Mouse (Mus musculus): Measurements from ENCODE around the gene Fer1l5.
A peak's percentile ranks its signal among the peaks of the same experiment; 100 is the strongest.

Fer1l5 gene

GRCm38 (mm10) chr1:36371934-36372845, at the start of gene Fer1l5:
TSS of gene Fer1l5 (plus strand) at chr1:36372291.
- no peak for DNase-seq

- no peak for DNase-seq
These were observed 49.0 kb upstream of the Fer1l5 start for GRCm38 (mm10) chr1:36323076-36323475.

GRCm38 (mm10) chr1:36323746-36324448, 48.2 kb upstream of the Fer1l5 start:
- peak; percentile 61 to 75 for DNase-seq

DNA sequence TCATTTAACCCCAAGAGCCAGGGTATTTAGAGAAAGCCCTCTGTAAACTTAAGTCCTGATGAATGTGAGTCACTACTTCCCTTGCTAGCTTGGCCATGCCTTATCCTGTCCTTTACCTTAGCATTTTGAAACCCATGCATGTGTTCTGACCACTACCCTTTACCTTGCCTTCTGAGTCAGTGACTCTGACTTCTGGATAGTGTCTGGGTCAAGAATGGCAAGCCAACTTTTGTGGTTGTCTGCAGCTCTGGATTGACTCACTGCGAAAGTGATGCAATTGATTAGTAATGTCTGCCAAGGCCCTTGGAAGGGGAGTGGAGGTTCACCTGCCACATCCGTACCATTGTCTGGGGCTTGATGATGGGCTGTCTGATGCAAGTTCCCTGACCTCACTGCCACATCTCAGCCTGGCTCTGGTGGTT, 46.2 kb upstream of the Fer1l5 start:
- no peak for DNase-seq

GRCm38 (mm10) chr1:36326815-36327214, 45.3 kb upstream of the Fer1l5 start:
- no peak for DNase-seq

GRCm38 (mm10) chr1:36331743-36332142, 40.3 kb upstream of the Fer1l5 start:
- DNase-seq, result no peak

DNA sequence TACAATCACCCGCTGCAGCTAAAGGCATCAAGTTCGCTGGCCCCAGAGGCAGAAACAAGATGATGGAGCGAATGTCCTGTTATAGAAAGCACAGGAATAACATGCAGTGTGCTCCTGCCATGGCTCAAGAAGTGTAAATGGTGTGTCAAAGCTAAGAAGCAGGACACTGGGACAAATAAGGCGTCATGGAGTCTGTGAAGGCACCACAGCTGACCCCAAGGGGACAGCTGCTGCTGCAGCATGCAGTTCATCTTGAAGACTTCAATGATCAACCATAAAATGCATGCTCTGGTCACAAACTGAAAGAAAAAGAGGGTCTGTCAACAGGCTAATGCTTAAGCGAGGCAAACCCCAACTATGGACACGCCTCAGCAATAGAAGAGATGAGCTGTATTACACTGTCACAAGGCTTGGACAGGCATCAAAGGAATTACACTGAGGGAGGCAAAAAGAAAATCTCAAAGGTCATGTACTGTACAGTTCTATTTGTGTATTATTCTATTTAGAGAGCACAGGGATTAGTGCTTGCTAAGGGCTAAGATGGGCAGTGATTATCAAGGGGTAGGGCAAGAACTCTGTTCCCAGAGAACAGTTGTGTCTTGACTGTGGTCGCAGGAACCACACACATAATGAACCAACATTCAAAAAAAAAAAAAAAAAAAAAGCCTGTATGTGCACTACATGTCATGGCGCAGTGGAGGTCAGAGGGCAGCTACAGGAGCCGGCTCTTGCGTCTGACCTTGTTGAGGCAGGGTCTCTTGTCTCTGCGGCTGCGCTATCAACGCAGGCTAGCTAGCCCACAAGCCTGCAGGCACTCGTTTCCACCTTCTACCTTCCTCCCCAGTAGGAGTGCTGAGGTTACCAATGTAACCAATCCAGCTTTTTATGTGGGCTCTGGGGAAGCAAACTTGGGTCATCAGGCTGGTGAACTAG, 38.9 kb upstream of the Fer1l5 start:
- no peak for DNase-seq

- DNase-seq, result no peak
These were observed 29.5 kb upstream of the Fer1l5 start for GRCm38 (mm10) chr1:36342547-36342946.

DNA sequence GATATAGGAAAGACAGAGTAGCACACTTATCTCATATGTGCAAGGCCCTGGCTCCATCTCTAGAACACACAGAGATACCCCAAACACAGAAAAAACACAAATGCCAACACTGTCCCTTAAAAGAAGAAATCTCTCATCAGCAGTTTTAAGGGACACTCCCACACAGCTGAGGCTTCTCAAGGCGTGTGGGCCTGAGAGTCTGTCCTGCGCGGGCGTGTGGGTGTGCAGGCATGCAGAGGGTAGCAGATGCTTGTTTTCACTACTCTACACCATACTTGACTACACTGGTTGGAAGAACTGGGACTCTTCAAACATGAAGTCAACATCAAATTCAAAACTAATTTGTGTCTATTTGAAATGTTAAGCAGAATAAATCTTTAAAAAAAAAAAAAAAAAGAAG, 19.7 kb upstream of the Fer1l5 start:
- peak; percentile 22 to 52 for DNase-seq

- no peak for DNase-seq
These were observed 15.0 kb upstream of the Fer1l5 start for GRCm38 (mm10) chr1:36356955-36357695.

DNA sequence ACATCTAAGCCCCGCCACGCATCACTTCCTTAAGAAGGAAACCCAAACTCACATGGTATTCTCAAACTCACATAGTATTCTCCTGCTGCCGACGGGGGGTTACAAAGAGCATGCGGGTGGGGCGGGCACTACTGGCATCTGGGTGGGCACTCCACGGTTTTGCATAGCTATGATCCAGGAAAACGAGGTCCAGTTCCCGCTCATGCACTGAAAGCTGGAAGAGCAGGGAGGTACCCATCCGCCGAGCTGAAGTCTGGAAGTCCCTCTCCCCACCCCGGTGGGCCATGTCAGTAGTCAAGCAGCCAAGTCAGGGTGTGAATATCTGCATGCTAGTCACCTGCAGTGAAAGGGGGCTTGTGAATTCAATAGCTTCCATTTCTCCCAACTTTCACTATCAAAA, 4.4 kb upstream of the Fer1l5 start:
- peak; percentile 13 to 23 for DNase-seq

GRCm38 (mm10) chr1:36368112-36368968, 3.8 kb upstream of the Fer1l5 start:
- DNase-seq, result peak; percentile 72 to 86

GRCm38 (mm10) chr1:36368969-36369645, 3.0 kb upstream of the Fer1l5 start, which contains the start of gene Kansl3:
TSS of gene Kansl3 (minus strand) at chr1:36369181.
- peak; percentile 92 to 95 for DNase-seq

DNA sequence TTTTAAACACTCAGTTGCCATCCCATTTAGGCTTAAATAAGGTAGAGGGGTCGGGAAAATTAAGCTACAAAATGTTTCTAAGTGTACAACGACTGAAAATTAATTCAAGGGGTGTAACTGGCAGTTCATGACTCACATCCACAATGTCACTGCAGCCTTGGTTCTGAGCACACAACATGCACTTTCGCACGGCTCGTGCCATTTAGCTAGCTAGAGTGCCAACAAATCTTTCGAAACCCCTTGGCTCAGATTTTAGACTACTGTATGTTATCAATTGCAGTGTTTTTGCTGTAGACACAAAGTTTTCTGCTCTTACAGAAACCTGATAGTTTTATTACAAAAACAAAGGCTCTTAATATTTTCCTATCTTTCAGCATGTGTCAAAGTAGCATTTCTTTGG, 1.2 kb upstream of the Fer1l5 start:
- no peak for DNase-seq

GRCm38 (mm10) chr1:36378880-36379279, 6.8 kb downstream of the Fer1l5 start:
- DNase-seq, result no peak

DNA sequence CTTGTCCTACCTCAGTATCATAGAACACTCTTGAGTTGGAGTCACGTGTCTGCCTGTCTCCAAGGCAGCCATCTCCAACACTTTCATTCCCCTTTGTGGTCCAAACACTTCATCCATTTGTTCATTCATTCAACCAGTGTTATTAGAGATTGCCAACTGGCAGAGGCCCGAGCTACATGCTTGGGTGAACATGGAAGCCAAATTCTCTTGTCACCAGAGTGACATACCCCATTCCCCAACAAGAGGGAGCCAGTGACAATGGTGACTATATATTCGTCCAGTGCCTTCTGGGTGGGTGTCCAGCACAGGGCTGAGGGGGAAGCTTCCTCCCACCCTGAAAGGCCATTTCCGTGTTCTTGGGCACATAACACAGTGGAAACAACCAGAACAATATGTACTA, 7.5 kb downstream of the Fer1l5 start:
- DNase-seq, result no peak

DNA sequence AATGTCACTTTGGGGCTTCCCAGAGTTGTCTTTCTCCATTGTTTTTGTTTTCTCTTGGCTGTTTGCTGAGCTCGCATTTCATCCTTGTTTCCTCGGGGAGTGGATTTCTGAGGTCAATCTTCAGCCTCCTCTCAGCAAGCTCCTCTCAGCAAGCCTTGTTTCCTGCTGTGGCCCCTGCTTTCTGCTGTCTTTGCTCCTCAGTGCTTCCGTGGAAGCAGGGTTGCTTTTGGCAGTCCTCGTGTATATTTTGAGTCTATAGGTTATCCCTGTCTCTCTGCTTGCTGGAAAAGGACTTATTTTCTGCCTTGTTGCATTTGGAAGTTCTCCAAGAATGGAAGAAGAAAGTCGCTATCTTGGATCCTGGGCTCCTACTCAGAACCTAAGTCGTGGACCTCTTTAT, 24.9 kb downstream of the Fer1l5 start:
- DNase-seq, result no peak

DNA sequence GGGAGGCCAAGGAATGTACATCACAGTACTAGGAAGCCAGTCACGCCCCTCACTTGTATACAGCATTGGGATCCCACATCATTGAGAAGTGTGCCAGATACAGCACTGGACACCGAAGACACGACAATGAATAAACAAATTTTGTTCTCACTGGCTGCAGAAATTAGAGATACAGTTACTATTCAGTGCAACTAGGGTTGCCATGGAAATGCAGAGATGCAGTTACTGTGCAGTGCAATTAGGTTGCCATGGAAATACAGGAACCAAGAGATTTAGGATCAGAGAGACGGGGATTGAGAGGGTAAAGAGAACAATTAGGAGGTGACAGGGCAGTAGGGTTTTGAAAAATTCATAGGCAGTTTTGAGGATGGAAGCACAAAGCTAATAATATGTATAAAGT, 29.4 kb downstream of the Fer1l5 start:
- no peak for DNase-seq

DNA sequence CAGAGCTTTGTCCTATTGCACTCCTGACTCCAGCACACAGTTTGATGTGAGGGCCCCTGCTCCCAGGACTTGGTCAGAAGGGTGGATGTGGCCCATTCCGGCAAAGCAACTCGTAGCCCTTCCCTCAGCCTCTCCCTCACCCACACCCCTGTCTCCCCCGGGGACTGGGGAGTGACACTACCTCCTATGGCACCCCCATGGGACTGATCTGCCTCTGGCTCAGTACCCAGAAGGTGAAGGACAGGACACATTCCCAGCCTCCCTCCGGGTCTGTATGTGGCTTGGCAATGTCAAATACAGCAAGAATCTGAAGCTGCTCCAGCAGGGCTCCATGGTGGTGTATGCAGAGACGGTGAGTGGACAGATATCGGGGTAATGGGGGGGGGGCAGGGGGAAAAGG, 32.4 kb downstream of the Fer1l5 start:
- no peak for DNase-seq

GRCm38 (mm10) chr1:36429511-36429910, 57.4 kb downstream of the Fer1l5 start:
- no peak for DNase-seq

Data from kidney, postnatal 4 days (tissue).